20 mouse cellular contexts compared by ENCODE assay signal in genomic region chr16:10788271-10788670, GRCm38 (mm10). TPM values are rescaled to one million over a fixed set of nuclear protein-coding genes. Genes with fewer than 3 reads are reported as not detected.
DNase-seq lines count a peak whose midpoint lies in the region; ATAC-seq and TF ChIP-seq lines count a peak whose summit lies in the region.
"Had no signal": no experiment of that assay in that cellular context is flagged by ENCODE, and none has a peak within 500 bp of the region (broad histone marks: within the 10 kb centered on the region; RNA-seq: fewer than 3 reads in every experiment).

Gene Tnp2, minus strand, starts transcription at chr16:10788660.

- H3K4me3 ChIP-seq in kidney, embryonic 15.5 days (replicated peaks): no peak within 1 kb of the TSS
- H3K4me3 ChIP-seq in ES-E14 (ENCODE audit: insufficient read depth in 1 of 2, low read depth in 1 of 2, low read length in 2 of 2, poor library complexity in 1 of 2, severe bottlenecking in 1 of 2): peak within 1 kb of the TSS; percentile 19 to 50; a peak in 2 of 4 replicates
- H3K4me3 ChIP-seq: heart, embryonic 15.5 days; hindbrain, embryonic 15.5 days; liver, embryonic 15.5 days had no signal

- no peak for ATAC-seq in kidney, embryonic 15.5 days (replicated peaks; ENCODE audit: low FRiP score)

- no peaks in the 10 kb centered on the region for H3K36me3 ChIP-seq in kidney, embryonic 15.5 days
- H3K36me3 ChIP-seq in ES-E14 (ENCODE audit: control insufficient read depth, insufficient read depth, low read length, poor library complexity, severe bottlenecking): no peaks in the 10 kb centered on the region
- H3K36me3 ChIP-seq: heart, embryonic 15.5 days; hindbrain, embryonic 15.5 days; liver, embryonic 15.5 days had no signal

- in situ Hi-C loops in ES-E14 (cut with MboI; ENCODE audit: low sequenced_read_pairs in 2 of 2, unreplicated experiment in 2 of 2): loop anchor here in 1 of 2 experiments (10.0 kb wide), 1 partner anchor 373 kb away; the partner anchor contains the start of gene Nubp1

- no peak within 1 kb of the TSS for H3K9ac ChIP-seq in kidney, embryonic 15.5 days
- peak within 1 kb of the TSS; percentile 14 for H3K9ac ChIP-seq in ES-E14 (ENCODE audit: insufficient read depth, low read depth, low read length, poor library complexity, severe bottlenecking)
- H3K9ac ChIP-seq: heart, embryonic 15.5 days; hindbrain, embryonic 15.5 days; liver, embryonic 15.5 days had no signal

- WGBS in kidney, embryonic 15.5 days: 42% methylated on average over 16 of the region's 16 CpGs

- H3K27me3 ChIP-seq in kidney, embryonic 15.5 days: no peaks in the 10 kb centered on the region
- H3K27me3 ChIP-seq: heart, embryonic 15.5 days; hindbrain, embryonic 15.5 days had no signal

- H3K27ac ChIP-seq in kidney, embryonic 15.5 days: peak within 1 kb of the TSS; percentile 45; the same call in 1 of the 2 replicates
- no peak within 1 kb of the TSS for H3K27ac ChIP-seq in ES-E14 (ENCODE audit: insufficient read depth, low read depth, low read length, poor library complexity, severe bottlenecking)
- H3K27ac ChIP-seq: hindbrain, embryonic 15.5 days; liver, embryonic 15.5 days had no signal

- no peak for DNase-seq in kidney, postnatal 10 days
- no peak for DNase-seq in ES-E14 (ENCODE audit: low read depth, low spot score)
- peak; percentile 79 for DNase-seq in induced T-regulatory cell, adult 2 months (ENCODE audit: low read depth)
- DNase-seq in thymus, postnatal 25 days: peak; percentile 73
- DNase-seq in neural tube, embryonic 10.5 days (ENCODE audit: extremely low spot score, low spot score): no peak
- DNase-seq in ovary, postnatal 10 days (ENCODE audit: low spot score): no peak
- DNase-seq: adrenal gland, postnatal 36 days; gastrocnemius, postnatal 36 days; lung, postnatal 14 days; right cerebral cortex, postnatal 4 days had no signal

- H3K4me1 ChIP-seq in kidney, embryonic 15.5 days: peaks cover 41% of the 10 kb centered on the region
- H3K4me1 ChIP-seq in ES-E14 (ENCODE audit: control insufficient read depth in 2 of 2, insufficient read depth in 2 of 2, low read length in 2 of 2, poor library complexity in 1 of 2): peaks cover 7 to 14% of the 10 kb centered on the region in 2 experiments; a peak in 2 of 4 replicates

- no peak within 1 kb of the TSS for H3K4me2 ChIP-seq in kidney, embryonic 15.5 days
- H3K4me2 ChIP-seq: hindbrain, embryonic 15.5 days; liver, embryonic 15.5 days; midbrain, embryonic 11.5 days had no signal

- no peaks in the 10 kb centered on the region for H3K9me3 ChIP-seq in kidney, embryonic 15.5 days (replicated peaks)
- no peaks in the 10 kb centered on the region for H3K9me3 ChIP-seq in ES-E14 (ENCODE audit: control insufficient read depth, insufficient read depth, low read depth, low read length)
- H3K9me3 ChIP-seq: heart, embryonic 15.5 days; hindbrain, embryonic 15.5 days; liver, embryonic 15.5 days had no signal

TF ChIP-seq in ES-E14, 5 proteins besides CTCF, POLR2A, EP300 and RAD21:
- TF ChIP-seq HCFC1 (IDR thresholded peaks at IDR 0.05; ENCODE audit: borderline replicate concordance, insufficient read depth, low read length) (no peak), CHD2 (IDR thresholded peaks at IDR 0.05; ENCODE audit: low read depth, low read length) (no peak), ZC3H11A (IDR thresholded peaks at IDR 0.05; ENCODE audit: borderline replicate concordance, low read depth, low read length) (no peak), MAFK (IDR thresholded peaks at IDR 0.05; ENCODE audit: insufficient read depth, low read depth, low read length) (no peak), ZNF384 (IDR thresholded peaks at IDR 0.05; ENCODE audit: low read depth, low read length) (no peak)

RNA-seq across cellular contexts. Expression of gene Tnp2, which starts in this region (rescaled TPM):
- not detected in 2 replicates for polyA plus RNA-seq in kidney, embryonic 15.5 days (2015; fragmentation: Nextera tagmentation; extraction: Ambion mirVana)
- not detected in 2 replicates for total RNA-seq in ES-E14 (2012; rRNA removed)
- total RNA-seq: adrenal gland, postnatal 36 days; common myeloid progenitor, adult 5-6 weeks; layer of hippocampus, adult 8-10 months; left cerebral cortex, postnatal 10 days had no signal
- polyA plus RNA-seq: heart, embryonic 15.5 days; hindbrain, embryonic 15.5 days; kidney, embryonic 16.5 days; liver, embryonic 15.5 days; midbrain, embryonic 11.5 days; stomach, embryonic 16.5 days had no signal

Comparison
In these comparisons a context has a peak if more than half of its experiments do, and no peak if none do; other contexts are left out.
1. DNase-seq: peak in induced T-regulatory cell, adult 2 months (single experiment) and thymus, postnatal 25 days (single experiment); none in kidney, postnatal 10 days (single experiment), ES-E14 (single experiment), neural tube, embryonic 10.5 days (single experiment) and ovary, postnatal 10 days (single experiment).